Comparison of ENCODE assay signal across 8 mouse cellular contexts in the genomic region with DNA sequence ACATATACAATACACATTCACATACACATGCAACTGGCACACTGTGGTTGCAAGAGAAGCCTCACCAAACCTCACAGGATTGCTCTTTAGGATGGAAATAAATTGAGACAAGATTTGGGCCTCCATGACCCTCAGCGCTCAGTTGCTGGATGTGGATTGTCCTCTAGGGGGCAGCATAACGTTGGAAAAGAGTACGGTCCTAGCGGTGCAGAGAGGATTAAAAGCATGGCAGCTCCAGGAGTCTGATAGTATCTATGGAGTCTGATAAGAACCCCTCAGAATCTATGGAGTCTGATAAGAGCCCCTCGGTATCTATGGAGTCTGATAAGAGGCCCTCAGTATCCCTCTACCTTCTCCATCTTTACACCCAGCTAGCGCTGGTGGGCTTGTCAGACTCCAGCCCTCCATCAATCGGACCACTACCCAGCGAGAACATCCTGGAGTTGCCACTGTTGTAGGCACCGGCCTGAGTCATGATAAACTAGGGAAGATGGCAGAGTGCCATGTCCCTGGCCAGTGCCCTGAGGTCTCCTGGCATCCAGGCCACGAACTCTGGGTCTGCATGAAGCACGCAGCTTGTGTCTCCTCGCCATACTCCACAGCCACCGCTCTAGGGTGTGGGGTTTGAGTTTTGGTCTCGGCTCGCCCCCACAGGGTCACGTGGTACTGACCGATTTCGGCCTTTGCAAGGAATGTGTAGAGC. TPM values are rescaled to one million over a fixed set of nuclear protein-coding genes. Genes with fewer than 3 reads are reported as not detected.
DNase-seq lines count a peak whose midpoint lies in the region; ATAC-seq and TF ChIP-seq lines count a peak whose summit lies in the region.

No protein-coding gene starts in this region.

- H3K4me3 ChIP-seq in kidney, adult 2 months (ENCODE audit: insufficient read depth, low read depth, low read length) = no peak overlapping the region
- H3K4me3 ChIP-seq in liver, adult 2 months (ENCODE audit: insufficient read depth, low read depth, low read length) = no peak overlapping the region
- no peak overlapping the region for H3K4me3 ChIP-seq in stomach, embryonic 15.5 days (replicated peaks)

- peak overlapping the region; percentile 40 for H3K4me2 ChIP-seq in stomach, embryonic 15.5 days

- H3K27ac ChIP-seq in kidney, adult 2 months (ENCODE audit: insufficient read depth, low read depth, low read length) = no peak overlapping the region
- H3K27ac ChIP-seq in liver, adult 2 months (replicated peaks; ENCODE audit: insufficient read depth, low read depth, low read length) = no peak overlapping the region
- no peak overlapping the region for H3K27ac ChIP-seq in stomach, embryonic 15.5 days

- TF ChIP-seq POLR2A in kidney, adult 2 months (IDR thresholded peaks at IDR 0.05; ENCODE audit: low read depth, low read length) = no peak
- no peak for TF ChIP-seq POLR2A in liver, adult 2 months (IDR thresholded peaks at IDR 0.05; ENCODE audit: extremely low read depth, insufficient read depth, low read length)

- H3K9ac ChIP-seq in liver, adult 2 months (ENCODE audit: low read depth, low read length) = no peak overlapping the region
- H3K9ac ChIP-seq in stomach, embryonic 15.5 days = no peak overlapping the region

- H3K27me3 ChIP-seq in kidney, adult 2 months (replicated peaks; ENCODE audit: control insufficient read depth, insufficient read depth, low read length) = no peaks in the 10 kb centered on the region
- no peaks in the 10 kb centered on the region for H3K27me3 ChIP-seq in liver, adult 2 months (ENCODE audit: control insufficient read depth, insufficient read depth, low read length)
- H3K27me3 ChIP-seq in stomach, embryonic 15.5 days (replicated peaks) = no peaks in the 10 kb centered on the region

- peak; percentile 39; the same call in 1 of the 2 replicates for ATAC-seq in stomach, embryonic 15.5 days (ENCODE audit: insufficient read depth, low FRiP score, low read depth)

- 31% methylated on average over 18 of the region's 18 CpGs for WGBS in kidney, adult 2 months
- 48% methylated on average over 18 of the region's 18 CpGs for WGBS in liver, adult 2 months
- WGBS in stomach, embryonic 15.5 days = 33% methylated on average over 18 of the region's 18 CpGs

- H3K9me3 ChIP-seq in stomach, embryonic 15.5 days = no peaks in the 10 kb centered on the region

- no peaks in the 10 kb centered on the region for H3K79me2 ChIP-seq in liver, adult 2 months (ENCODE audit: control insufficient read depth, insufficient read depth, low read length)

- no peaks in the 10 kb centered on the region for H3K4me1 ChIP-seq in kidney, adult 2 months (ENCODE audit: control insufficient read depth, insufficient read depth, low read length)
- no peaks in the 10 kb centered on the region for H3K4me1 ChIP-seq in liver, adult 2 months (ENCODE audit: control insufficient read depth, insufficient read depth, low read length)
- H3K4me1 ChIP-seq in stomach, embryonic 15.5 days = no peaks in the 10 kb centered on the region

- TF ChIP-seq CTCF in kidney, adult 2 months (conservative IDR thresholded peaks at IDR 0.05; ENCODE audit: insufficient read depth, insufficient read length, low read depth, low read length) = peak; percentile 86
- peak; percentile 76 for TF ChIP-seq CTCF in liver, adult 2 months (IDR thresholded peaks at IDR 0.05; ENCODE audit: low read depth, low read length)

- DNase-seq in CD4-positive, CD25-positive, alpha-beta regulatory T cell, adult 2 months (ENCODE audit: low read depth, low spot score) = peak; percentile 76
- DNase-seq in adrenal gland, adult 8-10 months = peak; percentile 58
- DNase-seq in embryo, embryonic 11.5 days (ENCODE audit: low read depth, low spot score) = peak; percentile 66
- DNase-seq in heart, adult 9 months (ENCODE audit: low spot score in 2 of 2) = peak; percentile 15 to 44
- DNase-seq in kidney, adult 2 months = peak; percentile 65
- no peak for DNase-seq in liver, adult 2 months (ENCODE audit: extremely low read depth, low read depth, low spot score)
- peak; percentile 18 to 35 for DNase-seq in monocyte, adult 2 months (ENCODE audit: low read depth in 1 of 2, low spot score in 2 of 2)

- peaks cover under 1% of the 10 kb centered on the region; the same call in 1 of the 2 replicates for H3K36me3 ChIP-seq in kidney, adult 2 months (ENCODE audit: control insufficient read depth, insufficient read depth, low read length)
- H3K36me3 ChIP-seq in liver, adult 2 months (ENCODE audit: control insufficient read depth, insufficient read depth, low read length) = peaks cover 27% of the 10 kb centered on the region; the same call in 1 of the 2 replicates
- H3K36me3 ChIP-seq in stomach, embryonic 15.5 days = no peaks in the 10 kb centered on the region

RNA-seq across cellular contexts. Expression of a gene that starts 11.5 kb away (rescaled TPM):
- total RNA-seq in adrenal gland, adult 8-10 months (2022) = 1 to 10 TPM in 2 of 4 experiments, not detected in 2; 1.5 to 2.6 TPM
- 98.5 and 101 TPM in 2 replicates for polyA plus RNA-seq in kidney, adult 2 months (2012; rRNA removed)
- 39.4 and 65.0 TPM in 2 replicates for total RNA-seq in liver, adult 2 months (2014; rRNA removed)
- polyA plus RNA-seq in liver, adult 2 months (2012; rRNA removed) = 27.8 and 39.0 TPM in 2 replicates
- polyA plus RNA-seq in stomach, embryonic 15.5 days (2015; fragmentation: Nextera tagmentation; extraction: Ambion mirVana) = 1.2 and 1.4 TPM in 2 replicates

RNA-seq across cellular contexts. Expression of a gene that starts 18.5 kb away (rescaled TPM):
- total RNA-seq in adrenal gland, adult 8-10 months (2022) = 10 to 100 TPM; 64.9 to 75.0 (median 73.1) TPM
- 34.6 and 37.5 TPM in 2 replicates for polyA plus RNA-seq in kidney, adult 2 months (2012; rRNA removed)
- 12.1 and 18.3 TPM in 2 replicates for total RNA-seq in liver, adult 2 months (2014; rRNA removed)
- polyA plus RNA-seq in liver, adult 2 months (2012; rRNA removed) = 18.0 and 18.8 TPM in 2 replicates
- polyA plus RNA-seq in stomach, embryonic 15.5 days (2015; fragmentation: Nextera tagmentation; extraction: Ambion mirVana) = 43.2 and 45.5 TPM in 2 replicates

RNA-seq across cellular contexts. Expression of a gene that starts 55.4 kb away (rescaled TPM):
- 1 to 10 TPM in 1 of 4 experiments, under 1 TPM in 2, not detected in 1; 0.24 to 1.1 (median 0.68) TPM for total RNA-seq in adrenal gland, adult 8-10 months (2022)
- polyA plus RNA-seq in kidney, adult 2 months (2012; rRNA removed) = 0.27 and 0.34 TPM in 2 replicates
- total RNA-seq in liver, adult 2 months (2014; rRNA removed) = 0.28 TPM in 1 of 2 replicates, not detected in the other
- 0.11 TPM in 1 of 2 replicates, not detected in the other for polyA plus RNA-seq in liver, adult 2 months (2012; rRNA removed)
- polyA plus RNA-seq in stomach, embryonic 15.5 days (2015; fragmentation: Nextera tagmentation; extraction: Ambion mirVana) = 0.18 and 0.19 TPM in 2 replicates

RNA-seq across cellular contexts. Expression of a gene that starts 55.8 kb away (rescaled TPM):
- 1 to 10 TPM; 1.3 to 5.0 (median 3.2) TPM for total RNA-seq in adrenal gland, adult 8-10 months (2022)
- 1.3 and 1.4 TPM in 2 replicates for polyA plus RNA-seq in kidney, adult 2 months (2012; rRNA removed)
- total RNA-seq in liver, adult 2 months (2014; rRNA removed) = 0.09 and 0.54 TPM in 2 replicates
- polyA plus RNA-seq in liver, adult 2 months (2012; rRNA removed) = 0.29 and 0.31 TPM in 2 replicates
- polyA plus RNA-seq in stomach, embryonic 15.5 days (2015; fragmentation: Nextera tagmentation; extraction: Ambion mirVana) = 23.3 and 26.7 TPM in 2 replicates

Comparison
In these comparisons a context has a peak if more than half of its experiments do, and no peak if none do; other contexts are left out.
1. RNA of a gene that starts 11.5 kb away (polyA plus RNA-seq): 98.5 to 101 TPM in kidney, adult 2 months and 27.8 to 39.0 TPM in liver, adult 2 months; 1.2 to 1.4 TPM in stomach, embryonic 15.5 days; every median in the first group is over 10 times any median in the second.